Mouse (Mus musculus): ENCODE data around the gene Clock. TPM values are rescaled to one million over a fixed set of nuclear protein-coding genes. Genes with fewer than 3 reads are reported as not detected.

The Clock gene
- polyA plus RNA-seq, 1 experiment from 2014 or later = 10.4 TPM

DNA sequence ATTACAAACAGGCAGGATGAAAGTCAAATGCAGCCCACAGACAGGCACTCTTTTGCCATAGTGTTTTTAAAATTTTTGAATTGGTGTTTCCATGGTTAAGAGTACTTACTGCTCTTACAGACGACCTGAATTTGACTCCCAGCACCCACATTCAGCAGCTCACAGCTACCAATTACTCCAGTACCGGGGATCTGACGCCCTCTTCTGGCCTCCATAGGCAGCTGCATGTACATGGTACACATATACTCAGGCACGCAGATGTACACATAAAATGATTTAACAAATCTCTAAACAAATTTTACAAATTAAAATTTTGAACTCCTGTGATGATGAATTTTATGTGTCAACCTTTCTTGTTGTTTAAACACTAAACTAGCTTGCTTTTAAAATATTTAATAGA lies 134.1 kb downstream of the Clock start:
- H3K9me3 ChIP-seq = no peaks in the 10 kb centered on the region
- H3K27ac ChIP-seq = no peak overlapping the region
- no peak for DNase-seq (ENCODE audit: low spot score)
- no peak overlapping the region for H3K4me3 ChIP-seq
- no peaks in the 10 kb centered on the region for H3K4me1 ChIP-seq (replicated peaks)
- H3K36me3 ChIP-seq = no peaks in the 10 kb centered on the region
- WGBS = 79% methylated on average over 4 of the region's 4 CpGs
- no peaks in the 10 kb centered on the region for H3K27me3 ChIP-seq (ENCODE audit: insufficient read depth, poor library complexity, severe bottlenecking)

DNA sequence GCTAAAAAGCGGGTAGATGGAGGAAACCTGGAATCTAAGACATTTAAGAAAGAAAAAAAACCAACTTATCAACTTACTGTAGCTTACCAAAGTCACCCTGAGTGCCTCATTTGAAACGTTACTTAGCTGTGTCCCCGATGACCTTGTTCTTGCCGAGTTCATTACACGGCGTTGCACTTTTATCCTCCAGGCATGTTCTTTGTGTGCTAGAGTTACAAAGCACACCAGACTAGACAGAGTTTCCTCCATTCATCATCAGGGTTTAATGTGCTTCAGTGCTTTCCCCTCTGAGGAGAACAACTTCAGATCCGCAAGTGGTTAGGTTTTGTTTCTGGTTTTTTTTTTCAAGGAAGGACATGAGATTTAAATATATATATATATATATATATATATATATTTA lies 139.8 kb downstream of the Clock start:
- Histone ChIP-seq H3K36me3 (no peaks in the 10 kb centered on the region), H3K4me1 (replicated peaks) (peaks cover 24% of the 10 kb centered on the region), H3K27me3 (ENCODE audit: insufficient read depth, poor library complexity, severe bottlenecking) (no peaks in the 10 kb centered on the region), H3K9me3 (no peaks in the 10 kb centered on the region), H3K4me3 (no peak overlapping the region), H3K27ac (no peak overlapping the region)
- no peak for DNase-seq (ENCODE audit: low spot score)
- 57% methylated on average over 7 of the region's 7 CpGs for WGBS

DNA sequence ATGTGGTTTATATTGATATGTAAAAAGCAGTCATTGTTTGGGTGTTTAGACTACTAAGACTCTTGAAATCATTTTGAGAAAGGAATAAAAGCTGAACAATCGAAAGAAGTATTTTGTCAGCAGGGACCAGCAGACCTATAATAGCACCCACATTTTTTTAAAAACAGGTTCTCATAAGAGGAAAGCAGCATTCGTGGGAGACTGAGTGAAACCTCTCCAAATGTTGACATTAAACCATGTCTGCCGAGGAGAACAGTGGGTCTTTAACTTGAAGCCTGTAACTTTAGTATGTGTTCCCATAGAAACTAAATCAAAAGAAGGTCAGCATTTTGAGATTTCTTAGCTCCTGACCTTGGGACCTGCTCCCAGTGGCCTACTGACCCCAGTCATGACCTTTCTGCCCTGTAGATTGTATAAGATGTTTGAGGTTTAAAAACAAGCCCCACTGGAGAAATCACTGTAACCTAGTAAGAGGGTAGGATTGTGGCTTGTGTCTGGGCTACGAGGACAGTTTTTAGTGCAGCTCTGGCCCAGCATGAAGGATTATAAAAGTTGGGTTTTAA lies 140.7 kb downstream of the Clock start:
- Histone ChIP-seq H3K27ac (no peak overlapping the region), H3K27me3 (ENCODE audit: insufficient read depth, poor library complexity, severe bottlenecking) (no peaks in the 10 kb centered on the region), H3K36me3 (no peaks in the 10 kb centered on the region), H3K4me3 (no peak overlapping the region), H3K9me3 (no peaks in the 10 kb centered on the region), H3K4me1 (replicated peaks) (peaks cover 24% of the 10 kb centered on the region)
- WGBS = 31% methylated on average over 4 of the region's 4 CpGs
- DNase-seq (ENCODE audit: low spot score) = peak; percentile 30

DNA sequence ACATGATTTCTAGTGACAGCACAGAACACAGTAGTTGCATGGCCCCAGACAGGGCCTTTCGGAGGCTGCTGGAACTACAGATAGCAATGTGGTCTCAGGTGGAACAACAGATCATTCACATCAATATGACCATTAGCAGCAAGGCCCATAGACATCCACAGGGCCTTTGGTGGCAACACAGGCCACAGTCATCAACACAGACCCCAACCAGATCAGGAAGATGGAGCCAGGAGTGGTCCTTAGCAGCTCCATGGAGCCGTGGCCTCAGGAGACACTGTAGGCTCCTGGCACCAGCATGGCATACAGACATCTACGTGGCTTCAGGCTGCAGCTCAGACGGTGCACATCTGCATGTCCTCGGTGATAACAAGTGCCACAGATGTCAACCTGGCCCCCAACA lies 141.7 kb downstream of the Clock start:
- Histone ChIP-seq H3K36me3 (0 out of 2 replicates have a peak, but pooled peaks cover 3% of the 10 kb centered on the region), H3K27ac (no peak overlapping the region), H3K4me3 (no peak overlapping the region), H3K9me3 (no peaks in the 10 kb centered on the region), H3K27me3 (ENCODE audit: insufficient read depth, poor library complexity, severe bottlenecking) (no peaks in the 10 kb centered on the region), H3K4me1 (replicated peaks) (peaks cover 24% of the 10 kb centered on the region)
- DNase-seq (ENCODE audit: low spot score) = no peak
- 83% methylated on average over 5 of the region's 5 CpGs for WGBS

DNA sequence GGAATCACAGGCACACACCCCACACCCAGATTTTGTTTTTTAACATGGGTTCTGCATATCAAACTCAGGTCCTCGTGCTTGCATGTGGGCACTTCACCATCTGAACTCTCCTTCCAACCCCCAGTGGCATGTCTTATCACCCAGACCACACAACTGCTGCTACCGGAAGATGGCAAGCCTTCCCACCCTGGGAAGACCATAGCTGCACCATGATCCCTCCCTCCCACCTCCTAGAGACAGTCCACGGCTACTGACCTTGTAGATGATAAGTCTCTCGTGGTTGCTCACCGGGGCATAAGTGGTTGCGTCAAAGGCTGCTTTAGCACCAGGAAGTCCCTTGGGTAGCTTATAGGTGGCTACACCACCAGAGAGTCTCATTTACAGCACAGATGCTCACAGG lies 143.1 kb downstream of the Clock start:
- Histone ChIP-seq H3K27me3 (ENCODE audit: insufficient read depth, poor library complexity, severe bottlenecking) (no peaks in the 10 kb centered on the region), H3K9me3 (no peaks in the 10 kb centered on the region), H3K27ac (no peak overlapping the region), H3K4me1 (replicated peaks) (peaks cover 24% of the 10 kb centered on the region), H3K4me3 (no peak overlapping the region), H3K36me3 (0 out of 2 replicates have a peak, but pooled peaks cover 4% of the 10 kb centered on the region)
- DNase-seq (ENCODE audit: low spot score) = no peak
- WGBS = 93% methylated on average over 6 of the region's 6 CpGs

DNA sequence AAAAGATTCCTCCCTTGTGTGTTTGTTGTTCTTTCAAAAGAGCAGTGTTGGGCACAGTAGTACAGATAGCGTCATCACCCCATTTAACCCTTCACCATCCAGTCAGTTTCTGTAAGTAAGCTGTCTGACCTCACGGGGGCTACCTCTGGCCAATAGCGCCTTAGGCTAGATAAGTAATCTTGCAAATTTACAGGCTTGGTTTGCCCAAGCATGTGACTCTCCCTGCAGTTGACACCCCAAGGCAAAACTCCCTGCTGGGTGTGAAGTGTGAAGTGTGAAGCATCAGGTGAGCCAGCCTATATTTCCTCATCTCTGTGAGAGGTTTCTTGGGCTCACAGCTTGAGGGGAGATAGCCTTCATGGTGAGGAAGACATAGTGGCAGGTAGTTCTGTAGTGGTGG lies 144.5 kb downstream of the Clock start:
- Histone ChIP-seq H3K4me1 (replicated peaks) (peaks cover 24% of the 10 kb centered on the region), H3K36me3 (peaks cover 10% of the 10 kb centered on the region; the same call in 1 of the 2 replicates), H3K9me3 (no peaks in the 10 kb centered on the region), H3K27ac (no peak overlapping the region), H3K4me3 (no peak overlapping the region), H3K27me3 (ENCODE audit: insufficient read depth, poor library complexity, severe bottlenecking) (no peaks in the 10 kb centered on the region)
- DNase-seq (ENCODE audit: low spot score) = no peak
- 70% methylated on average over 3 of the region's 3 CpGs for WGBS

Other genes starting within 250 kb of the Clock start
- gene Srd5a3, start 164.5 kb downstream of the Clock start, polyA plus RNA-seq (2016; fragmentation: Nextera tagmentation; extraction: Ambion mirVana) = 20.7 and 21.4 TPM in 2 replicates
- gene Tmem165, start 120.9 kb downstream of the Clock start, polyA plus RNA-seq (2016; fragmentation: Nextera tagmentation; extraction: Ambion mirVana) = 69.9 and 76.2 TPM in 2 replicates
- not detected in 2 replicates for gene Pdcl2, start 26.4 kb upstream of the Clock start, polyA plus RNA-seq (2016; fragmentation: Nextera tagmentation; extraction: Ambion mirVana)
- 0.76 and 1.0 TPM in 2 replicates for gene Nmu, start 59.0 kb upstream of the Clock start, polyA plus RNA-seq (2016; fragmentation: Nextera tagmentation; extraction: Ambion mirVana)
- gene Gm7271, start 179.2 kb upstream of the Clock start, polyA plus RNA-seq (2016; fragmentation: Nextera tagmentation; extraction: Ambion mirVana) = 3.6 and 13.2 TPM in 2 replicates
- gene Exoc1, start 224.5 kb upstream of the Clock start, polyA plus RNA-seq (2016; fragmentation: Nextera tagmentation; extraction: Ambion mirVana) = 38.8 and 47.9 TPM in 2 replicates

All from hindbrain, embryonic 10.5 days (tissue).